Mouse (Mus musculus): ENCODE data around the gene Gm10277. TPM values are rescaled to one million over a fixed set of nuclear protein-coding genes. Genes with fewer than 3 reads are reported as not detected.
A peak's percentile ranks its signal among the peaks of the same experiment; 100 is the strongest.

Gm10277 gene
- polyA plus RNA-seq, 1 experiment from 2014 or later = 2.0 TPM

- H3K27me3 ChIP-seq = no peaks in the 10 kb centered on the region
- WGBS = 6% methylated on average over 19 of the region's 19 CpGs
- peaks cover 39% of the 10 kb centered on the region for H3K4me1 ChIP-seq (replicated peaks)
- no peaks in the 10 kb centered on the region for H3K9me3 ChIP-seq
- H3K27ac ChIP-seq = peak overlapping the region; percentile 68
- H3K9ac ChIP-seq = peak overlapping the region; percentile 71
- peak; percentile 83 for ATAC-seq (ENCODE audit: low FRiP score)
- no peaks in the 10 kb centered on the region for H3K36me3 ChIP-seq
- peak overlapping the region; percentile 47 for H3K4me3 ChIP-seq
- peak overlapping the region; percentile 79 for H3K4me2 ChIP-seq
Observed at GRCm38 (mm10) chr11:77793238-77793930, 5.8 kb upstream of the Gm10277 start.

GRCm38 (mm10) chr11:77792566-77792909 lies 5.0 kb upstream of the Gm10277 start:
- 73% methylated on average over 7 of the region's 7 CpGs for WGBS
- Histone ChIP-seq H3K27ac (peak overlapping the region; percentile 68), H3K9me3 (no peaks in the 10 kb centered on the region), H3K36me3 (no peaks in the 10 kb centered on the region), H3K4me1 (replicated peaks) (peaks cover 39% of the 10 kb centered on the region), H3K4me3 (no peak overlapping the region), H3K4me2 (no peak overlapping the region), H3K27me3 (no peaks in the 10 kb centered on the region), H3K9ac (peak overlapping the region; percentile 60; the same call in 1 of the 2 replicates)
- ATAC-seq (ENCODE audit: low FRiP score) = no peak

- H3K4me2 ChIP-seq = no peak overlapping the region
Observed at GRCm38 (mm10) chr11:77791752-77792565, 4.4 kb upstream of the Gm10277 start.

GRCm38 (mm10) chr11:77791241-77791727 lies 3.7 kb upstream of the Gm10277 start:
- WGBS = 31% methylated on average over 8 of the region's 8 CpGs
- H3K4me2 ChIP-seq = no peak overlapping the region
- H3K27me3 ChIP-seq = no peaks in the 10 kb centered on the region
- H3K4me3 ChIP-seq = no peak overlapping the region
- H3K27ac ChIP-seq = peak overlapping the region; percentile 68
- H3K9ac ChIP-seq = peak overlapping the region; percentile 60
- peaks cover 44% of the 10 kb centered on the region for H3K4me1 ChIP-seq (replicated peaks)
- no peaks in the 10 kb centered on the region for H3K36me3 ChIP-seq
- 0 out of 2 replicates have a peak, but pooled peaks have one; percentile 31 for ATAC-seq (ENCODE audit: low FRiP score)
- H3K9me3 ChIP-seq = no peaks in the 10 kb centered on the region

More at GRCm38 (mm10) chr11:77791752-77792565, 4.4 kb upstream of the Gm10277 start:
- H3K27me3 ChIP-seq = no peaks in the 10 kb centered on the region
- WGBS = 53% methylated on average over 12 of the region's 12 CpGs
- H3K4me3 ChIP-seq = no peak overlapping the region
- H3K27ac ChIP-seq = peak overlapping the region; percentile 68
- peaks cover 39% of the 10 kb centered on the region for H3K4me1 ChIP-seq (replicated peaks)
- H3K9me3 ChIP-seq = no peaks in the 10 kb centered on the region
- H3K9ac ChIP-seq = 0 out of 2 replicates have a peak overlapping the region, but pooled peaks have one; percentile 60
- ATAC-seq (ENCODE audit: low FRiP score) = no peak
- no peaks in the 10 kb centered on the region for H3K36me3 ChIP-seq

DNA sequence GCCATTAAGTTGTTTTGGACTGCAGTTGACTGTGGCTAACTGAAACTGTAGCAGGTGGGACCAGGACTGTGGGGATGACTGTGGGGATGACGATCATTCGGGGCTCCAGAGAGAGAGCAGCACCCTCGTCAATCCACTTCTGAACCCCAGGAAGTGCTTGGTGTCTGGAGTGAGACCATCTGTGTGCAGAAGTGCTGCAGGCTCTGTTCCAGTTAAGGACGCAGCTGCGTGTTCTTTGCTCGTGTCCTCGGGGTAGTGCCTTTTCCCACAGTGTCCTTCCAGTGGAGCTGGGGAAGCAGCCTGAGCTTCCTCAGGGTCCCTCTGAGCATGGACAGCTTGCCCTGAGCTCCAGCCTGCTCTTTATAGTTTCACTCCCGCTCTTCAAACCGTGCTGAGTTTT lies 2.7 kb upstream of the Gm10277 start:
- WGBS = 37% methylated on average over 9 of the region's 9 CpGs
- Histone ChIP-seq H3K9ac (no peak overlapping the region), H3K27ac (peak overlapping the region; percentile 68), H3K4me3 (no peak overlapping the region), H3K4me1 (replicated peaks) (peaks cover 54% of the 10 kb centered on the region), H3K36me3 (no peaks in the 10 kb centered on the region), H3K4me2 (no peak overlapping the region), H3K27me3 (no peaks in the 10 kb centered on the region), H3K9me3 (no peaks in the 10 kb centered on the region)
- no peak for ATAC-seq (ENCODE audit: low FRiP score)

DNA sequence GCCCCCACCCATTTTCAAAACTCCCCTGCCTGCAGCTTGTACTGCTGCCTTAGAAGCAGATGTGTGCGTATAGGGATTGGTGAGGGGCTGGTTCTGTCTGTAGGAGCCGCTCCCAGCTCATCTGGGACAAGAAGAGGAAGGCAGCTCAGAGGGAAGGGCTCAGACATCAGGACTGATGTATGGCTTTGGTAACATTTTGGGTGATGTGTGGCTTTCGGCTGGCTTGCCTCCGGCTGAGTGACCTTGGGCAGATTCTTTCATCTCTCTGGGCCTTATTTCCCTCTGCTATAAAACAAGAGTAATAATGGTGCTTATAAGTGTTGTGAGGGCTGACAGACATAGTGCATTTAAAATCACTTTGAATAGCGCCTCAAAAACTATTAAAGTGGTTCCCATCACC lies 2.0 kb upstream of the Gm10277 start:
- no peaks in the 10 kb centered on the region for H3K9me3 ChIP-seq
- no peak overlapping the region for H3K4me3 ChIP-seq
- no peak overlapping the region for H3K9ac ChIP-seq
- H3K4me2 ChIP-seq = no peak overlapping the region
- H3K4me1 ChIP-seq (replicated peaks) = peaks cover 62% of the 10 kb centered on the region
- no peaks in the 10 kb centered on the region for H3K27me3 ChIP-seq
- ATAC-seq (ENCODE audit: low FRiP score) = no peak
- H3K36me3 ChIP-seq = no peaks in the 10 kb centered on the region
- no peak overlapping the region for H3K27ac ChIP-seq
- WGBS = 85% methylated on average over 5 of the region's 5 CpGs

GRCm38 (mm10) chr11:77785768-77786561 lies 1.6 kb downstream of the Gm10277 start:
- Histone ChIP-seq H3K9ac (0 out of 2 replicates have a peak overlapping the region, but pooled peaks have one; percentile 46), H3K4me1 (replicated peaks) (peaks cover 66% of the 10 kb centered on the region)

DNA sequence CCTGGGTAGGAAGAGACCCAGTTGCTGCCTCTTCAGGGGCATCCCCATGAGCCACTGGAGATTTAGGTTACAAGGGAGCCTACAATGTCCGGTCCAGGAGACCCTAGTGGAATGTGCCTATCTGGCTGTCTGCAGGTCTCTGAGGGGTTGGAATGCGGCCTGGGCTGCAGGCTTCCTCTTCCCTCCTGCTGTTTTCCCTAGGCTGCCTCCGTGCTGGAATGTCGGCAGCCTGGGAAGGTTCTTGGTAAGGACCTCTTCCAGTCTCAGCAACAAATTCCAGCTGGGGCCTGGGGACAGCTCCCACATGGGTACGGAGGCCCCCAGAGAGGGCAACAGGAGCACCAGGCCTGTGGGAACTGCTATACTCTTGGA lies 2.2 kb downstream of the Gm10277 start:
- Histone ChIP-seq H3K9ac (no peak overlapping the region), H3K27ac (peak overlapping the region; percentile 66)
- ATAC-seq (ENCODE audit: low FRiP score) = no peak

More at GRCm38 (mm10) chr11:77785768-77786561, 1.6 kb downstream of the Gm10277 start:
- whole genome bisulfite sequencing = 46% methylated on average over 7 of the region's 7 CpGs
- peak; percentile 61; the same call in 1 of the 2 replicates for ATAC-seq (ENCODE audit: low FRiP score)
- H3K27me3 ChIP-seq = no peaks in the 10 kb centered on the region
- no peaks in the 10 kb centered on the region for H3K9me3 ChIP-seq
- no peak overlapping the region for H3K4me2 ChIP-seq
- H3K27ac ChIP-seq = peak overlapping the region; percentile 66
- no peak overlapping the region for H3K4me3 ChIP-seq
- H3K36me3 ChIP-seq = 0 out of 2 replicates have a peak, but pooled peaks cover 6% of the 10 kb centered on the region

GRCm38 (mm10) chr11:77784894-77785293 lies 2.7 kb downstream of the Gm10277 start:
- Histone ChIP-seq H3K4me2 (no peak overlapping the region), H3K4me3 (no peak overlapping the region), H3K27me3 (no peaks in the 10 kb centered on the region), H3K4me1 (replicated peaks) (peaks cover 63% of the 10 kb centered on the region), H3K9ac (no peak overlapping the region), H3K27ac (no peak overlapping the region), H3K36me3 (0 out of 2 replicates have a peak, but pooled peaks cover 10% of the 10 kb centered on the region), H3K9me3 (no peaks in the 10 kb centered on the region)
- ATAC-seq (ENCODE audit: low FRiP score) = no peak
- 82% methylated on average over 9 of the region's 9 CpGs for WGBS

More for the DNA sequence above, 2.2 kb downstream of the Gm10277 start:
- WGBS = 18% methylated on average over 5 of the region's 5 CpGs
- Histone ChIP-seq H3K4me2 (no peak overlapping the region), H3K27me3 (no peaks in the 10 kb centered on the region), H3K36me3 (0 out of 2 replicates have a peak, but pooled peaks cover 10% of the 10 kb centered on the region), H3K9me3 (no peaks in the 10 kb centered on the region), H3K4me3 (no peak overlapping the region), H3K4me1 (replicated peaks) (peaks cover 66% of the 10 kb centered on the region)

DNA sequence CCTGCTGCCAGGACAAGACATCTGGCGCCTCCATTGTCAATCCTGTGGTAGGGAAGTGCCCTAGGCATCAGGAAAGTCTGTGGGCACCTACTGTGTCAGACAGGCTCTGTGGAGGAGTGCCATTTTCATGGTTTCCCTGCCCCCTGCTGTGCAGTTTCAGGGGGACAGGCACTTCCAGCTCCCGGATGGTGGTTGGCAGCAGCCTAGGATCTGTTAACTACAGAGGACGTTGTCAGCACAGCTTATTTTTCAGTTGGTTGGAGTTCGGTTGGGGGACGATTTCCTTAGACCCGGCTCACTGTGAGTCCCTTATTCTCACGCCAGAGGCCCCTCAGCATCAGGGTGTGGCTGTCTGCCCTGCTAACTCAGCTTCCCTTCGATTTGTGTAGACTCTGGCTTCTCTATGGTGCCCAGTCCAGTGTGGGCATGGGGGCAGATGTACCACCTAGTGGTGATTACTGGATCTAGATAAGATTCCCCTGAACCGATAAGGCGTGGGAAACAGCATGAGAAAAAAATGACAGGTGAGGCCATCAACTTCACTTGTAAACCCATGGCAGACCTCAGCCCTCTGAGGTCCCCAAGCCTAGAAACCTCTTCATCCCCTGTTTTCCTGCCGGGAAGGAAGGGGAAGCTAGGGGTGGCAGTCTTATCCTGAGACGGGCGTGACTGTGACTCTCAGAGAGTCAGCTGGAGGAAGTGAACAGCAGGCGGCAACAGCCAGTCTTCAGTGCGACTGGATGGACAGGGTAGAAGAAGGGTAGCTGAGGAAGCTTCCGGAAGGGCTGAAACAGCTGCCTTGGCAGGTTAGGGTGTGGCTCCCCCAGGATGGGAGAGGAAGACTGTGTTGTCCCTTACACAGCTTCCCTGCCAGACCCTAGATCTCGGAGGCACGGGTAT lies 3.5 kb downstream of the Gm10277 start:
- WGBS = 58% methylated on average over 18 of the region's 18 CpGs
- Histone ChIP-seq H3K4me1 (replicated peaks) (peaks cover 72% of the 10 kb centered on the region), H3K4me3 (no peak overlapping the region), H3K27me3 (no peaks in the 10 kb centered on the region), H3K9me3 (no peaks in the 10 kb centered on the region), H3K27ac (peak overlapping the region; percentile 75), H3K9ac (peak overlapping the region; percentile 56), H3K36me3 (peaks cover 15% of the 10 kb centered on the region), H3K4me2 (no peak overlapping the region; the same call in 1 of the 2 replicates)
- peak; percentile 18; the same call in 1 of the 2 replicates for ATAC-seq (ENCODE audit: low FRiP score)

DNA sequence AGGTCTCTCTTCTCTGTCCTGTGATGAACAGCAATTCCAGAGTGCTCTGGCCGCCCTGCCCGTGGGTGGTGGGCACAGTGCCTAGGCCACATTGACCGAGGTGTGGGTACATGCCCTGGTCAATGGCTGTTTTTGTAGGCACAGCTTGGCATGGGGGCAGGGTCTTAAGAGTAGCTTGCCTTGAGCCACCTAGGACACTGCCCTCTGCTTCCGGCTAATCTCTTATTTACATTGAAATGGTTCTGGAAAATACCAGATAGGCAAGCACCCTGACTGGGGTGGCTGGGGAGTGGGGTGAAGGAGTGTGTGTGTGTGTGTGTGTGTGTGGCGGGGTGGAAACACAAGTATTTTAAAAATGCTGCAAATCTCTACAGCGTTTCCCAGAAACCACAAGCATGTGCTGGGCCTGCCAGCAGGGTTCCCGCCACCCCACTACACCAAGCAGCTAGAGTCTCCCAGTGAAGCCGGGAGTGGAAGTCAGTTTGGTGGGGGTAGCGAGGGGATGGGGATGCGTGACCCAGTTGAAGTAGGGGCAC lies 4.3 kb downstream of the Gm10277 start:
- H3K9ac ChIP-seq = peak overlapping the region; percentile 56
- peaks cover 22% of the 10 kb centered on the region for H3K36me3 ChIP-seq
- peaks cover 74% of the 10 kb centered on the region for H3K4me1 ChIP-seq (replicated peaks)
- 63% methylated on average over 10 of the region's 10 CpGs for whole genome bisulfite sequencing
- no peaks in the 10 kb centered on the region for H3K27me3 ChIP-seq
- no peaks in the 10 kb centered on the region for H3K9me3 ChIP-seq
- no peak overlapping the region for H3K4me3 ChIP-seq
- no peak for ATAC-seq (ENCODE audit: low FRiP score)
- no peak overlapping the region; the same call in 1 of the 2 replicates for H3K4me2 ChIP-seq
- peak overlapping the region; percentile 75 for H3K27ac ChIP-seq
